Mouse (Mus musculus): ENCODE data around the gene Rps27rt.

DNA sequence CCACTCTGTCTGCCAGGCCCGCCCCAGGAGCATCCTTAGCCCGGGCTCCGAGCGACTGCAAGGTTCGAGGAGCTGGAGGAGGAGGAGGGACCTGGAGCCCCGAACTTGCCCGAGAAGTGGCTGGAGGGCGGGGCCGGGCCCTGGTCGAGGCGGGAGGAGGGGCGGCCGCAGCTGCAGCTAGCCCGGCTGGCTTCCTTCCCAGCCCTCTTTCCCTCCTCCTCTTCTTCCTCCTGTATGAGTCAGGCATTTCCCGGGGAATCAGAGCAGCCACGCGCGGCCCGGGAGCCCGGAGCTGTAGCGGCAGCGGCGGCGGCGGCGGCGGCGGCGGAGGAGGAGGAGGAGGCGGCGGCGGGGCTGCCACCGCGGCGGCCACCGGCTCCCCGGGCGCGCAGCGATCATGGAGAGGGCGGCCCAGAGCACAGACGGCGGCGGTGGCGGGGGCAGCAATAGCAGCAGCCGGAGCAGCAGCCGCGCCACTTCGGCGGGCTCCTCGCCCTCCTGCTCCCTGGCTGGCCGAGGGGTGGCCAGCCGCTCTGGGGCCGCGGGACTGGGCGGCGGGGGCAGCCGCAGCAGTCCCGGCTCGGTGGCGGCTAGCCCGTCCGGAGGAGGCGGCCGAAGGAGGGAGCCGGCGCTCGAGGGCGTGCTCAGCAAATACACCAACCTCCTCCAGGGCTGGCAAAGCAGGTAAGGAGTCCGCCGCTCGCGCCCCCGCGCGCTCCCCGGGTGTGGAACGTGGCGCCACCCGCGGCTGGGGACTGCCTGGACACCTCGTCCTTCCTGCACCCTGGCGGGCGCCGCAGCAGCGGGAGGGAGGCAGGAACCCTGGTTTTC lies 4.0 kb downstream of the Rps27rt start, which contains the start of gene Osbpl10:
- TF ChIP-seq CTCF (IDR thresholded peaks at IDR 0.05; ENCODE audit: low read depth, low read length) (no peak), POLR2A (IDR thresholded peaks at IDR 0.05; ENCODE audit: insufficient read depth, low read length) (no peak)

Measured in ES-Bruce4 (cell line).